Mouse (Mus musculus) intestine, postnatal 0 days (tissue): ENCODE data around the gene Apoc2. TPM values are rescaled to one million over a fixed set of nuclear protein-coding genes. Genes with fewer than 3 reads are reported as not detected.
A peak's percentile ranks its signal among the peaks of the same experiment; 100 is the strongest.

Experiments used
- ATAC-seq: fragments of 200-750 bp; cut with Nextera tagmentation; 2 replicates; pipeline ENCODE4 v1.8.0; 2017; ENCODE audit warnings: mild to moderate bottlenecking, moderate TSS enrichment, moderate library complexity
- H3K27ac ChIP-seq: fragments of 300-500 bp; sonication (generic); 2 replicates; pipeline ENCODE4 v1.5.1; 2014; ENCODE audit warnings: mild to moderate bottlenecking, low read depth, low read length, moderate library complexity
- H3K27me3 ChIP-seq: fragments of 300-500 bp; sonication (generic); replicated peaks from 2 replicates; pipeline ENCODE4 v1.6.1; 2014; ENCODE audit warnings: low read length, mixed read lengths; ENCODE audit not compliant: control insufficient read depth, insufficient read depth
- H3K36me3 ChIP-seq: fragments of 300-500 bp; sonication (generic); 2 replicates; pipeline ENCODE4 v1.6.1; 2014; ENCODE audit warnings: mild to moderate bottlenecking, moderate library complexity; ENCODE audit not compliant: control insufficient read depth, insufficient read depth
- H3K4me1 ChIP-seq: fragments of 300-500 bp; sonication (generic); replicated peaks from 2 replicates; pipeline ENCODE4 v1.6.1; 2014; ENCODE audit warnings: antibody characterized with exemption, low read length, mixed read lengths; ENCODE audit not compliant: control insufficient read depth, insufficient read depth
- H3K4me2 ChIP-seq: fragments of 300-500 bp; sonication (generic); replicated peaks from 2 replicates; pipeline ENCODE4 v1.6.1; 2014; ENCODE audit warnings: low read depth, mild to moderate bottlenecking, moderate library complexity
- H3K4me3 ChIP-seq: fragments of 300-500 bp; sonication (generic); 2 replicates; pipeline ENCODE4 v1.5.1; 2014; ENCODE audit warnings: low read depth, low read length
- H3K9ac ChIP-seq: fragments of 300-500 bp; sonication (generic); 2 replicates; pipeline ENCODE4 v1.6.1; 2014; ENCODE audit warnings: mild to moderate bottlenecking, low read depth, low read length
- H3K9me3 ChIP-seq: fragments of 300-500 bp; sonication (generic); 2 replicates; pipeline ENCODE4 v1.6.1; 2016; ENCODE audit warnings: mixed run types; ENCODE audit not compliant: control insufficient read depth
- CTCF ChIP-seq: sonication (generic); IDR thresholded peaks from 2 replicates; pipeline ENCODE4 v1.5.1; 2016; ENCODE audit warnings: low read depth, mild to moderate bottlenecking, control low read depth, antibody characterized with exemption, moderate library complexity
- WGBS: fragments of 180-500 bp; shearing (Covaris S2); extraction: QIAGEN DNeasy Blood & Tissue Kit; methylation state at CpG from one replicate; pipeline ENCODE4 v1.1.7; 2014; 5-methylcytosine and 5-hydroxymethylcytosine counted together
- polyA plus RNA-seq: library from polyadenylated mRNA; unstranded; fragments of >200 nt; fragmentation: Nextera tagmentation; extraction: Ambion mirVana; gene quantifications from 2 replicates; pipeline ENCODE4 v1.2.1, GENCODE M21; 2015

The Apoc2 gene
- polyA plus RNA-seq, 1 experiment from 2014 or later: 12,482 TPM

GRCm38 (mm10) chr7:19686521-19686920, 8.8 kb upstream of the Apoc2 start:
- no peak overlapping the region for H3K4me3 ChIP-seq
- no peak for TF ChIP-seq CTCF
- H3K9ac ChIP-seq: no peak overlapping the region
- 68% methylated on average over 6 of the region's 6 CpGs for WGBS
- H3K4me1 ChIP-seq: no peaks in the 10 kb centered on the region
- peak; percentile 37; the same call in 1 of the 2 replicates for ATAC-seq
- H3K27ac ChIP-seq: no peak overlapping the region
- H3K9me3 ChIP-seq: no peaks in the 10 kb centered on the region
- H3K36me3 ChIP-seq: no peaks in the 10 kb centered on the region
- no peaks in the 10 kb centered on the region for H3K27me3 ChIP-seq
- no peak overlapping the region for H3K4me2 ChIP-seq

GRCm38 (mm10) chr7:19685374-19685773, 7.6 kb upstream of the Apoc2 start:
- 55% methylated on average over 4 of the region's 4 CpGs for WGBS
- no peak overlapping the region for H3K9ac ChIP-seq
- H3K4me1 ChIP-seq: no peaks in the 10 kb centered on the region
- H3K4me3 ChIP-seq: no peak overlapping the region
- no peaks in the 10 kb centered on the region for H3K9me3 ChIP-seq
- no peak for ATAC-seq
- no peaks in the 10 kb centered on the region for H3K36me3 ChIP-seq
- no peak overlapping the region for H3K27ac ChIP-seq
- no peaks in the 10 kb centered on the region for H3K27me3 ChIP-seq
- no peak for TF ChIP-seq CTCF
- no peak overlapping the region for H3K4me2 ChIP-seq

- Histone ChIP-seq H3K4me3 (no peak overlapping the region), H3K4me1 (no peaks in the 10 kb centered on the region), H3K27ac (no peak overlapping the region), H3K27me3 (no peaks in the 10 kb centered on the region), H3K9me3 (no peaks in the 10 kb centered on the region), H3K4me2 (no peak overlapping the region), H3K9ac (no peak overlapping the region), H3K36me3 (no peaks in the 10 kb centered on the region)
- ATAC-seq: no peak
- no peak for TF ChIP-seq CTCF
- 90% methylated on average over 6 of the region's 6 CpGs for WGBS
Observed at GRCm38 (mm10) chr7:19683771-19684201, 6.0 kb upstream of the Apoc2 start.

- WGBS: 61% methylated on average over 3 of the region's 3 CpGs
- H3K4me2 ChIP-seq: no peak overlapping the region
- no peak for ATAC-seq
- H3K36me3 ChIP-seq: no peaks in the 10 kb centered on the region
- H3K9me3 ChIP-seq: no peaks in the 10 kb centered on the region
- no peaks in the 10 kb centered on the region for H3K4me1 ChIP-seq
- H3K27ac ChIP-seq: no peak overlapping the region
- H3K4me3 ChIP-seq: no peak overlapping the region
- H3K27me3 ChIP-seq: no peaks in the 10 kb centered on the region
- TF ChIP-seq CTCF: no peak
- H3K9ac ChIP-seq: no peak overlapping the region
Observed at GRCm38 (mm10) chr7:19682979-19683378, 5.2 kb upstream of the Apoc2 start.

GRCm38 (mm10) chr7:19681202-19681694, 3.5 kb upstream of the Apoc2 start, which contains the start of the genes Gm44805 and Apoc4:
Gene Gm44805 (minus strand): TSS chr7:19681423.
Gene Apoc4 (minus strand): TSS chr7:19681479.
- WGBS: 55% methylated on average over 8 of the region's 8 CpGs

GRCm38 (mm10) chr7:19680702-19681101, 3.0 kb upstream of the Apoc2 start:
- no peak for TF ChIP-seq CTCF
- no peak overlapping the region for H3K4me2 ChIP-seq
- no peaks in the 10 kb centered on the region for H3K27me3 ChIP-seq
- H3K27ac ChIP-seq: peak overlapping the region; percentile 68
- H3K36me3 ChIP-seq: no peaks in the 10 kb centered on the region
- H3K4me3 ChIP-seq: no peak overlapping the region
- H3K9me3 ChIP-seq: no peaks in the 10 kb centered on the region
- peak; percentile 42; the same call in 1 of the 2 replicates for ATAC-seq
- H3K9ac ChIP-seq: no peak overlapping the region
- peaks cover 3% of the 10 kb centered on the region; the same call in 1 of the 2 replicates for H3K4me1 ChIP-seq
- WGBS: 30% methylated on average over 2 of the region's 2 CpGs

More at GRCm38 (mm10) chr7:19681202-19681694, 3.5 kb upstream of the Apoc2 start, which contains the start of the genes Gm44805 and Apoc4:
- no peak within 1 kb of the TSS for H3K4me2 ChIP-seq
- no peaks in the 10 kb centered on the region for H3K9me3 ChIP-seq
- no peaks in the 10 kb centered on the region for H3K27me3 ChIP-seq
- ATAC-seq: no peak
- H3K4me1 ChIP-seq: peaks cover 3% of the 10 kb centered on the region; the same call in 1 of the 2 replicates
- H3K36me3 ChIP-seq: no peaks in the 10 kb centered on the region
- H3K4me3 ChIP-seq: no peak within 1 kb of the TSS
- 0 out of 2 replicates have a peak within 1 kb of the TSS, but pooled peaks have one; percentile 26 for H3K9ac ChIP-seq
- H3K27ac ChIP-seq: peak within 1 kb of the TSS; percentile 68
- no peak for TF ChIP-seq CTCF
